Mouse (Mus musculus) hindbrain, embryonic 14.5 days (tissue): Measurements from ENCODE around the gene Lrp11. TPM values are rescaled to one million over a fixed set of nuclear protein-coding genes. Genes with fewer than 3 reads are reported as not detected.
A peak's percentile ranks its signal among the peaks of the same experiment; 100 is the strongest.

Experiments used
- ATAC-seq: fragments of 200-750 bp; cut with Nextera tagmentation; 2 replicates; pipeline ENCODE4 v1.8.0; 2017; ENCODE audit warnings: moderate number of reproducible peaks, mild to moderate bottlenecking, moderate TSS enrichment, moderate library complexity; ENCODE audit not compliant: low FRiP score
- DNase-seq: peaks from one replicate; pipeline ENCODE4 v3.0.0-alpha.2; 2015; ENCODE audit warnings: low spot score
- H3K27ac ChIP-seq: fragments of 300-500 bp; sonication (generic); 2 replicates; pipeline ENCODE4 v1.5.1; 2014; ENCODE audit warnings: mild to moderate bottlenecking, moderate library complexity
- H3K27me3 ChIP-seq: fragments of 300-500 bp; sonication (generic); 2 replicates; pipeline ENCODE4 v1.6.1; 2014; ENCODE audit warnings: mild to moderate bottlenecking, low read length, mixed read lengths; ENCODE audit not compliant: control insufficient read depth, insufficient read depth
- H3K36me3 ChIP-seq: fragments of 300-500 bp; sonication (generic); replicated peaks from 2 replicates; pipeline ENCODE4 v1.6.1; 2014; ENCODE audit not compliant: control insufficient read depth, insufficient read depth
- H3K4me1 ChIP-seq: fragments of 300-500 bp; sonication (generic); replicated peaks from 2 replicates; pipeline ENCODE4 v1.6.1; 2014; ENCODE audit warnings: antibody characterized with exemption, low read length, mixed read lengths; ENCODE audit not compliant: control insufficient read depth, insufficient read depth
- H3K4me2 ChIP-seq: fragments of 300-500 bp; sonication (generic); replicated peaks from 2 replicates; pipeline ENCODE4 v1.6.1; 2014; ENCODE audit warnings: mild to moderate bottlenecking, moderate library complexity
- H3K4me3 ChIP-seq: fragments of 300-500 bp; sonication (generic); replicated peaks from 2 replicates; pipeline ENCODE4 v1.5.1; 2014; ENCODE audit warnings: mild to moderate bottlenecking, low read length
- H3K9ac ChIP-seq: fragments of 300-500 bp; sonication (generic); 2 replicates; pipeline ENCODE4 v1.6.1; 2014
- H3K9me3 ChIP-seq: fragments of 300-500 bp; sonication (generic); 2 replicates; pipeline ENCODE4 v1.6.1; 2016; ENCODE audit warnings: low read length; ENCODE audit not compliant: control insufficient read depth
- WGBS: fragments of 180-500 bp; shearing (Covaris S2); extraction: QIAGEN DNeasy Blood & Tissue Kit; methylation state at CpG from one replicate; pipeline ENCODE4 v1.1.7; 2014; 5-methylcytosine and 5-hydroxymethylcytosine counted together
- polyA plus RNA-seq: library from polyadenylated mRNA; unstranded; fragments of >200 nt; fragmentation: Nextera tagmentation; extraction: Ambion mirVana; gene quantifications from 2 replicates; pipeline ENCODE4 v1.2.1, GENCODE M21; 2014

Gene Lrp11
- polyA plus RNA-seq, result 40.5 and 52.5 TPM in 2 replicates

- Histone ChIP-seq H3K9ac (peak within 1 kb of the TSS; percentile 90), H3K4me2 (peak within 1 kb of the TSS; percentile 97), H3K27me3 (no peaks in the 10 kb centered on the region), H3K4me3 (peak within 1 kb of the TSS; percentile 96), H3K27ac (peak within 1 kb of the TSS; percentile 89), H3K4me1 (peaks cover 20% of the 10 kb centered on the region), H3K36me3 (no peaks in the 10 kb centered on the region), H3K9me3 (no peaks in the 10 kb centered on the region)
- ATAC-seq (peak; percentile 95), DNase-seq (peak; percentile 85)
- under 1% methylated on average over 63 of the region's 76 CpGs for WGBS
Measured at GRCm38 (mm10) chr10:7589592-7590233, at the start of gene Lrp11. Gene Lrp11, plus strand, starts transcription at chr10:7589800.

GRCm38 (mm10) chr10:7578002-7578401 lies 11.6 kb upstream of the Lrp11 start:
- DNase-seq, result no peak
- H3K4me2 ChIP-seq, result no peak overlapping the region

GRCm38 (mm10) chr10:7581401-7581800 lies 8.2 kb upstream of the Lrp11 start:
- Histone ChIP-seq H3K9ac (no peak overlapping the region), H3K4me1 (no peaks in the 10 kb centered on the region), H3K27me3 (no peaks in the 10 kb centered on the region), H3K36me3 (no peaks in the 10 kb centered on the region), H3K9me3 (no peaks in the 10 kb centered on the region), H3K4me3 (no peak overlapping the region), H3K4me2 (no peak overlapping the region), H3K27ac (no peak overlapping the region)
- ATAC-seq, result no peak
- WGBS, result 95% methylated on average over 2 of the region's 2 CpGs
- DNase-seq, result no peak

More at GRCm38 (mm10) chr10:7578002-7578401, 11.6 kb upstream of the Lrp11 start:
- ATAC-seq, result no peak
- Histone ChIP-seq H3K27ac (no peak overlapping the region), H3K27me3 (no peaks in the 10 kb centered on the region), H3K4me3 (no peak overlapping the region), H3K36me3 (no peaks in the 10 kb centered on the region), H3K9me3 (no peaks in the 10 kb centered on the region), H3K9ac (no peak overlapping the region), H3K4me1 (no peaks in the 10 kb centered on the region)

GRCm38 (mm10) chr10:7582157-7582890 lies 7.3 kb upstream of the Lrp11 start:
- peak; percentile 71 for ATAC-seq
- Histone ChIP-seq H3K36me3 (no peaks in the 10 kb centered on the region), H3K4me3 (no peak overlapping the region), H3K9ac (no peak overlapping the region), H3K4me2 (no peak overlapping the region), H3K4me1 (no peaks in the 10 kb centered on the region), H3K27me3 (no peaks in the 10 kb centered on the region), H3K9me3 (no peaks in the 10 kb centered on the region), H3K27ac (no peak overlapping the region)
- no peak for DNase-seq
- WGBS, result 37% methylated on average over 11 of the region's 11 CpGs

GRCm38 (mm10) chr10:7582891-7583557 lies 6.6 kb upstream of the Lrp11 start:
- H3K4me3 ChIP-seq, result no peak overlapping the region
- 54% methylated on average over 7 of the region's 7 CpGs for WGBS
- H3K9me3 ChIP-seq, result no peaks in the 10 kb centered on the region
- no peak overlapping the region for H3K27ac ChIP-seq
- no peaks in the 10 kb centered on the region for H3K36me3 ChIP-seq
- no peaks in the 10 kb centered on the region for H3K4me1 ChIP-seq
- H3K27me3 ChIP-seq, result no peaks in the 10 kb centered on the region
- no peak overlapping the region for H3K4me2 ChIP-seq
- no peak overlapping the region for H3K9ac ChIP-seq
- ATAC-seq (no peak), DNase-seq (no peak)

- H3K4me1 ChIP-seq, result peaks cover 15% of the 10 kb centered on the region
- ATAC-seq, result no peak
- no peaks in the 10 kb centered on the region for H3K9me3 ChIP-seq
- no peak overlapping the region for H3K27ac ChIP-seq
- WGBS, result 82% methylated on average over 2 of the region's 2 CpGs
- no peak overlapping the region for H3K9ac ChIP-seq
- H3K27me3 ChIP-seq, result no peaks in the 10 kb centered on the region
- no peak overlapping the region for H3K4me3 ChIP-seq
- H3K4me2 ChIP-seq, result no peak overlapping the region
- DNase-seq, result no peak
- H3K36me3 ChIP-seq, result no peaks in the 10 kb centered on the region
Measured at GRCm38 (mm10) chr10:7586771-7587170, 2.8 kb upstream of the Lrp11 start.

- Histone ChIP-seq H3K9ac (peak overlapping the region; percentile 90), H3K4me1 (peaks cover 20% of the 10 kb centered on the region), H3K27ac (peak overlapping the region; percentile 89), H3K36me3 (no peaks in the 10 kb centered on the region), H3K4me3 (peak overlapping the region; percentile 96), H3K9me3 (no peaks in the 10 kb centered on the region), H3K4me2 (peak overlapping the region; percentile 97), H3K27me3 (no peaks in the 10 kb centered on the region)
- peak; percentile 70; the same call in 1 of the 2 replicates for ATAC-seq
- WGBS, result under 1% methylated on average over 52 of the region's 54 CpGs
- no peak for DNase-seq
Measured at GRCm38 (mm10) chr10:7590234-7590689, 662 bp downstream of the Lrp11 start.

GRCm38 (mm10) chr10:7590792-7591191 lies 1.2 kb downstream of the Lrp11 start:
- DNase-seq, result no peak

GRCm38 (mm10) chr10:7594797-7595196 lies 5.2 kb downstream of the Lrp11 start:
- peaks cover 16% of the 10 kb centered on the region for H3K4me1 ChIP-seq
- no peaks in the 10 kb centered on the region for H3K27me3 ChIP-seq
- H3K27ac ChIP-seq, result no peak overlapping the region
- H3K4me3 ChIP-seq, result no peak overlapping the region
- DNase-seq (no peak), ATAC-seq (no peak)
- H3K9ac ChIP-seq, result no peak overlapping the region
- no peak overlapping the region for H3K4me2 ChIP-seq
- H3K9me3 ChIP-seq, result no peaks in the 10 kb centered on the region
- no peaks in the 10 kb centered on the region for H3K36me3 ChIP-seq
- 57% methylated on average over 7 of the region's 7 CpGs for WGBS

More at GRCm38 (mm10) chr10:7590792-7591191, 1.2 kb downstream of the Lrp11 start:
- H3K4me3 ChIP-seq, result peak overlapping the region; percentile 96
- H3K27me3 ChIP-seq, result no peaks in the 10 kb centered on the region
- peak overlapping the region; percentile 90 for H3K9ac ChIP-seq
- ATAC-seq, result no peak
- WGBS, result 6% methylated on average over 8 of the region's 8 CpGs
- H3K36me3 ChIP-seq, result no peaks in the 10 kb centered on the region
- H3K4me1 ChIP-seq, result peaks cover 20% of the 10 kb centered on the region
- H3K9me3 ChIP-seq, result no peaks in the 10 kb centered on the region
- 0 out of 2 replicates have a peak overlapping the region, but pooled peaks have one; percentile 89 for H3K27ac ChIP-seq
- H3K4me2 ChIP-seq, result peak overlapping the region; percentile 97
